Mouse (Mus musculus) heart, adult 2 months (tissue): Measurements from ENCODE around the gene Cacna1a. TPM values are rescaled to one million over a fixed set of nuclear protein-coding genes. Genes with fewer than 3 reads are reported as not detected.

Experiments
- DNase-seq, 2 experiments: peaks; one replicate each; pipeline ENCODE4 v3.0.0; 2021
- H3K27ac ChIP-seq: fragments of 200-600 bp; 2 replicates; pipeline ENCODE4 v1.8.1; 2022
- H3K27me3 ChIP-seq: fragments of 200-500 bp; 2 replicates; pipeline ENCODE4 v1.6.1; 2012; ENCODE audit warnings: mild to moderate bottlenecking, low read length, inconsistent platforms, mixed read lengths; ENCODE audit not compliant: control insufficient read depth, insufficient read depth
- H3K36me3 ChIP-seq: fragments of 200-500 bp; 2 replicates; pipeline ENCODE4 v1.6.1; 2012; ENCODE audit warnings: low read length, inconsistent platforms; ENCODE audit not compliant: control insufficient read depth, insufficient read depth
- H3K4me1 ChIP-seq: fragments of 200-500 bp; 2 replicates; pipeline ENCODE4 v1.6.1; 2011; ENCODE audit warnings: low read length; ENCODE audit not compliant: control insufficient read depth, insufficient read depth
- H3K4me3 ChIP-seq: fragments of 200-600 bp; 2 replicates; pipeline ENCODE4 v1.8.1; 2022
- H3K79me2 ChIP-seq: fragments of 200-500 bp; replicated peaks from 2 replicates; pipeline ENCODE4 v1.6.1; 2012; ENCODE audit warnings: mild to moderate bottlenecking, inconsistent platforms, low read length, moderate library complexity, mixed read lengths; ENCODE audit not compliant: control insufficient read depth, insufficient read depth
- H3K9ac ChIP-seq: fragments of 200-500 bp; 2 replicates; pipeline ENCODE4 v1.6.1; 2012; ENCODE audit warnings: low read depth, mild to moderate bottlenecking, control low read depth, inconsistent platforms, low read length, mixed read lengths
- CTCF ChIP-seq: fragments of 200-600 bp; IDR thresholded peaks from 2 replicates; pipeline ENCODE4 v1.8.1; 2022; ENCODE audit warnings: antibody characterized with exemption, mild to moderate bottlenecking, moderate library complexity
- EP300 ChIP-seq: fragments of 200-500 bp; IDR thresholded peaks from 2 replicates; pipeline ENCODE4 v1.6.1; 2011; ENCODE audit warnings: low read depth, low read length, control low read depth; ENCODE audit not compliant: insufficient read depth
- POLR2A ChIP-seq: fragments of 200-500 bp; IDR thresholded peaks from 2 replicates; pipeline ENCODE4 v1.6.1; 2011; ENCODE audit warnings: mild to moderate bottlenecking, low read depth, low read length, control low read depth; ENCODE audit not compliant: insufficient read depth
- WGBS: fragments of 180-500 bp; shearing (Covaris S2); methylation state at CpG from one replicate; pipeline ENCODE4 v1.1.7; 2018; 5-methylcytosine and 5-hydroxymethylcytosine counted together
- intact Hi-C: fragments of 180-260 bp; cut with DNase I; formaldehyde crosslinking; loops from one replicate; pipeline ENCODE4 v1.15.1; 2025
- polyA plus RNA-seq: library from polyadenylated mRNA; depleted of rRNA; stranded (reverse); fragments of >200 nt; gene quantifications from 2 replicates; pipeline ENCODE4 v1.2.3, GENCODE M21; 2012
- total RNA-seq, 2 experiments: library from RNA; stranded (reverse); gene quantifications; 2 replicates each; pipeline ENCODE4 v1.2.3; 2021

The Cacna1a gene
- total and polyA plus RNA-seq, 3 experiments, result 2.5 to 4.4 (median 2.7) TPM

- no peaks in the 10 kb centered on the region for H3K79me2 ChIP-seq
- H3K4me3 ChIP-seq, result no peak overlapping the region
- 50% methylated on average over 1 of the region's 1 CpGs for WGBS
- no peak overlapping the region for H3K27ac ChIP-seq
- H3K36me3 ChIP-seq, result no peaks in the 10 kb centered on the region
- no peak for DNase-seq
- intact Hi-C loops, result no loop called here
- TF ChIP-seq EP300, result no peak
- no peak for TF ChIP-seq POLR2A
- no peak for TF ChIP-seq CTCF
- peaks cover 3% of the 10 kb centered on the region for H3K27me3 ChIP-seq
- H3K9ac ChIP-seq, result no peak overlapping the region
- H3K4me1 ChIP-seq, result no peaks in the 10 kb centered on the region
Measured at GRCm38 (mm10) chr8:84564042-84564441, 175.8 kb downstream of the Cacna1a start.

DNA sequence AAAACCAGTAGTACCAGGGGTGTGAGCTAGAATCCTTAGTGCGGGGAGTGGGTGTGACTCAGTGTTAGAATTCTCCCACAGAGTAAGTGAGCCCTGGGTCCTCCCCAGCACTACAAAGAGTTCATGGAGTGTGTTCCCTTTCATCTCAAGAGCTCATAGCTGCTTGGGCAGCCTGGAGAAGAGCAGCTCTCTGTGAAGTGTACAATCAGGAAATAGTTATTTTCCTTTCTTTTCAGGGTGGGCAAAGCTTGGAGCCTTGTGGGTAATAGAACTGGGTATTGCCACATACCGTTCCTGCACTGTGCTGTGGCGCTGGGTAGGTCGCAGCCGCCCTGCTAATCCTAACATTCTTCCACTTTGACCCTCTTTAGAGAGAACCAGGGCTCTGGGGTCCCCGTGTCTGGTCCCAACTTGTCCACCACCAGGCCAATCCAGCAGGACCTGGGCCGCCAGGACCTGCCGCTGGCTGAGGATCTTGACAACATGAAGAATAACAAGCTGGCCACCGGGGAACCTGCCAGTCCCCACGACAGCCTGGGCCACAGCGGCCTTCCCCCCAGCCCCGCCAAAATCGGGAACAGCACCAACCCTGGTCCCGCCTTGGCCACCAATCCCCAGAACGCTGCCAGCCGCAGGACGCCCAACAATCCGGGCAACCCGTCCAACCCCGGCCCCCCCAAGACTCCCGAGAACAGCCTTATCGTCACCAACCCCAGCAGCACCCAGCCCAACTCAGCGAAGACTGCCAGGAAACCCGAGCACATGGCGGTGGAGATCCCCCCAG, 177.5 kb downstream of the Cacna1a start:
- 58% methylated on average over 25 of the region's 25 CpGs for WGBS
- H3K79me2 ChIP-seq, result no peaks in the 10 kb centered on the region
- intact Hi-C loops, result no loop called here
- H3K4me1 ChIP-seq, result no peaks in the 10 kb centered on the region
- H3K27me3 ChIP-seq, result no peaks in the 10 kb centered on the region
- H3K4me3 ChIP-seq, result no peak overlapping the region
- H3K36me3 ChIP-seq, result no peaks in the 10 kb centered on the region
- no peak overlapping the region for H3K9ac ChIP-seq
- DNase-seq, result no peak
- no peak for TF ChIP-seq EP300
- no peak for TF ChIP-seq CTCF
- no peak for TF ChIP-seq POLR2A
- no peak overlapping the region for H3K27ac ChIP-seq

- intact Hi-C loops, result no loop called here
- TF ChIP-seq CTCF (no peak), POLR2A (no peak), EP300 (no peak)
- Histone ChIP-seq H3K4me1 (no peaks in the 10 kb centered on the region), H3K4me3 (no peak overlapping the region), H3K9ac (no peak overlapping the region), H3K27me3 (no peaks in the 10 kb centered on the region), H3K79me2 (no peaks in the 10 kb centered on the region), H3K27ac (no peak overlapping the region), H3K36me3 (no peaks in the 10 kb centered on the region)
- DNase-seq, result no peak
- 60% methylated on average over 12 of the region's 12 CpGs for WGBS
Measured at GRCm38 (mm10) chr8:84566816-84567413, 178.7 kb downstream of the Cacna1a start.

DNA sequence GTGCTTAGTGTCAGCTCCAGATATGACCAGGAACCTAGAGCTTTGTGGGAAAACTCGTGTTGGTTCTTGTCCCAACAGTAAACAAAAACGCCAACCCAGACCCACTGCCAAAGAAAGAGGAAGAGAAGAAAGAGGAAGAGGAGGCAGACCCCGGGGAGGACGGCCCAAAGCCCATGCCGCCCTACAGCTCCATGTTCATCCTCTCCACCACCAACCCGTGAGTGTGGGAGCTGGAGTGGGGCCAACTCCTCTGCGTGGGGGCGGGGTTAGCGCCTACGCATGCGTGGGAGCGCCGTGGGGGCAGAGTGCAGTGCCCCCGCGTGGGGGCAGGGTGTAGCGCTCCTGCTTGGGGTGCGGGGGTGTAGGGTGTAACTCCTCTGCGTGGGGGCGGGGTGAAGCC, 179.3 kb downstream of the Cacna1a start:
- Histone ChIP-seq H3K4me3 (no peak overlapping the region), H3K36me3 (no peaks in the 10 kb centered on the region), H3K27me3 (no peaks in the 10 kb centered on the region), H3K27ac (no peak overlapping the region), H3K4me1 (no peaks in the 10 kb centered on the region), H3K9ac (no peak overlapping the region), H3K79me2 (no peaks in the 10 kb centered on the region)
- intact Hi-C loops, result no loop called here
- WGBS, result 46% methylated on average over 19 of the region's 19 CpGs
- no peak for TF ChIP-seq EP300
- no peak for TF ChIP-seq CTCF
- no peak for TF ChIP-seq POLR2A
- peak in 1 of 2 experiments; percentile 13 for DNase-seq

DNA sequence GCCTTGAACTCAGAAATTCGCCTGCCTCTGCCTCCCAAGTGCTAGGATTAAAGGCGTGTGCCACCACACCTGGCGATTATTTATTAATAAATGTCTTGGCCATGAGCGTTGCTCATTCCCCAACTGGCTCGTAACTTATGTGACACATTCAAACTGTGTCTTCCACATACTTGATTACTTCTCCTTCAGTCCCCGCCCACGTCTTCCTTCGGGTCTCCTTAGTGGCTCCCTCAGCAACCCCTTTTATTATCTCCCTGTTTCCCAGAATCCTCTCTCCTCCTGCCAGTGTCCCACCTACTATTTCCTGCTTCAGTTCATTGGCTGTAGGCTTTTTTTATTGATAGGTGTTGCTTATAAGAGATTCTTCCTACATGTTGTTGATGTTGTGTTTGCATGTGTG, 180.5 kb downstream of the Cacna1a start:
- no peaks in the 10 kb centered on the region for H3K79me2 ChIP-seq
- WGBS, result 70% methylated on average over 8 of the region's 8 CpGs
- H3K4me3 ChIP-seq, result no peak overlapping the region
- H3K27me3 ChIP-seq, result no peaks in the 10 kb centered on the region
- no peak overlapping the region for H3K27ac ChIP-seq
- H3K4me1 ChIP-seq, result no peaks in the 10 kb centered on the region
- intact Hi-C loops, result no loop called here
- no peaks in the 10 kb centered on the region for H3K36me3 ChIP-seq
- TF ChIP-seq POLR2A (no peak), EP300 (no peak)
- no peak for DNase-seq
- no peak overlapping the region for H3K9ac ChIP-seq

DNA sequence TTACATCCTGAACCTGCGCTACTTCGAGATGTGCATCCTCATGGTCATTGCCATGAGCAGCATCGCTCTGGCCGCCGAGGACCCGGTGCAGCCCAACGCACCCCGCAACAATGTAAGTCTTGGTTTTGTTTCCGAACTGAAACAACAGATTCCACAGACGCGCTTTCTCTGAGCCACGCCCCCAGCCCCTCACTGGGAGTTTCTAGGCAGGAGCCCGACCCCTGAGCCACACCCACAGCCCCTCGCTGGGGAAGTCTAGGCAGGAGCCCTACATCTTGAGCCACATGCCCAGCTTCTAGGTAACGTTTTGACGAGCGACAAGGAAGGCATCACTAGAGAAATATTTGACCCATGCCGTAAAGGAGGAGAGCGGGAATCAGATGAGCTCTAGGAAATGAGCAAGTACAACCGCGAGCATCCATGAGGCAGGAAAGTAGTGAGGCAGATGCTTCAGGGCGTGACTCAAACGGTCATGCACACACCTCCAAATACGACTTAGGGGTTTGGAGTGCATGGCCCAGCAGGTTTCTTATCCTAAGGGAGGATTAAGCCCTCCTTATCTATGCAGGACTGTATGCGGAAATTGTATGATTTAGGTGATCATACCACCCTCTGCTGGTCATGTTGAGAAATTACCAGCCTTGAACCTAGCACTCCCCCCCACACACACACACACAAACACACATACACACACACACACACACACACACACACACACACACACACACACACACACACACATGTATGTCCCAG, 181.9 kb downstream of the Cacna1a start:
- Histone ChIP-seq H3K4me3 (no peak overlapping the region), H3K27me3 (no peaks in the 10 kb centered on the region)

More for the DNA sequence above, 181.9 kb downstream of the Cacna1a start:
- intact Hi-C loops, result loop anchor here (1.0 kb wide), 1 partner anchor 207 kb away; no protein-coding TSS in a partner anchor
- no peak overlapping the region for H3K9ac ChIP-seq
- DNase-seq, result no peak
- H3K36me3 ChIP-seq, result no peaks in the 10 kb centered on the region
- H3K79me2 ChIP-seq, result no peaks in the 10 kb centered on the region
- H3K4me1 ChIP-seq, result no peaks in the 10 kb centered on the region
- no peak overlapping the region for H3K27ac ChIP-seq
- TF ChIP-seq POLR2A (no peak), CTCF (peak; percentile 47)
- WGBS, result 33% methylated on average over 25 of the region's 25 CpGs
